Mouse (Mus musculus) testis, postnatal 14 days (tissue): ENCODE results near the gene Edn1.
A peak's percentile ranks its signal among the peaks of the same experiment; 100 is the strongest.

Experiments
- DNase-seq: peaks from one replicate; pipeline ENCODE4 v3.0.0; 2021; ENCODE audit warnings: low spot score

Gene Edn1

DNA sequence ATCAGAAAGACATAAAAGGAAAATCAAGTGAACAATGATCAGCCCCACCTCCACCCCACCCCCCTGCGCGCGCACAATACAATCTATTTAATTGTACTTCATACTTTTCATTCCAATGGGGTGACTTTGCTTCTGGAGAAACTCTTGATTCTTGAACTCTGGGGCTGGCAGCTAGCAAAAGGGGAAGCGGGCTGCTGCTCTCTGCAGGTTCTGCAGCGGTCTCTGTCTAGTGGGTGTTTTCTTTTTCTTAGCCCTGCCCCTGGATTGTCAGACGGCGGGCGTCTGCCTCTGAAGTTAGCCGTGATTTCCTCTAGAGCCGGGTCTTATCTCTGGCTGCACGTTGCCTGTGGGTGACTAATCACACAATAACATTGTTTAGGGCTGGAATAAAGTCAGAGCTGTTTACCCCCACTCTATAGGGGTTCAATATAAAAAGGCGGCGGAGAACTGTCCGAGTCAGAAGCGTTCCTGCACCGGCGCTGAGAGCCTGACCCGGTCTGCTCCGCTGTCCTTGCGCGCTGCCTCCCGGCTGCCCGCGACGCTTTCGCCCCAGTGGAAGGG is at the start of gene Edn1:
Edn1 (plus strand) TSS at position 316 of the 561 bp plus-strand sequence.
- DNase-seq: peak; percentile 55

DNA sequence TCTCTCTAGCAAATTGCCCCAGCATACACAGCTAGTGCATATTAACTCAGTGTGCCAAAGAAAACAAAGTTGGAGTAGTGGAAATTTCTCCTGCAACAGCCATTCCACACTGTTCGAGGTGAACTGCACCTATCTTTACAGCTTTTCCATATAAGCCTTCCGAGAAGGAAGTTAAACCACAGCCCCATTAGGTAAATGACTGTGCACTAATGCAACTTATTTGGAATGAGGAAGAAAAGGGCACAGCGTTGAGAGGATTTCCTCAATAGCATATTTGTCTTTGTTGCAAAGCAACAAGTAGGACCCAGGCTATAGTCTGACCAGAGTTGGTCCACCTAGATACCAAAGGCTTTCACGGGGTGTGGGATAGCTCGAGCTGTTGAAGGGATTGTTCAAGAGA is 47.5 kb upstream of the Edn1 start:
- DNase-seq: no peak

DNA sequence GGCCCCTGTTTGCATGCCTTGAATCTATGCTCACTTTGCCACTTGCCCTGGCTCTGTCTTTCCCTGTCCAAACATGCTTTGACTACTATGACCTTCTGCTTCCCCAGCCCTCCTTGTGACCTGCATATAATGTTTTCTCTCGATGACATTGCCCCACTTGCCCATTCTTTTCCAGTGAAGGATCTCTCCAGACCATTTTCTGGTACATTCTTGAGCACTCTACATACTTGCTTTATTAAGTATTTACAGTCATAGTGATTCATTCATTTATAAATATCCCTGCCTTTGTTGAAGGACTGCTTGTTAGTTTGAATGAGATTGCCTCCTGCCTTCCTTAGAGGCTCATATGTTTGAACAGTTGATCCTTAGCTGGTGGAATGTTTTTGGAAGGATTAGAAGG is 46.2 kb upstream of the Edn1 start:
- DNase-seq: no peak

DNA sequence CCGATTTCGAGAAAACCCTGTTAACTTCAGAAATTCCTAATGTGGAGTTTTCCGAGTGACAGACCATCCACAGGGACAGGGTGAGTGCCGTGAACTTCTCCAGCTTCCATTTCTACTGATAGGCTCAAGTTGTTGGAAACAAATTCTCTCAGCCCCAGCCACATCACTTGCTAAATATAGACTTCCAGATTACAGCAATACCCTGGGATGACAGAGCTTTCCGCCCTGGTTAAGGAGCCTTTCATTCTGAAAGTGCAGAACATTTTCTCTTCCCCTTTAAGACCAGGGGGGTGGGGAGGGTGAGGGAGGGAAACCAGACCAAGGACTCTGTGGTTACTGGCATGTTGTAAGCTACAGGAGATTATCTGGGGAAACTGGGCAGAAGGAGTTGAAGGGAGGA is 42.9 kb upstream of the Edn1 start:
- no peak for DNase-seq

DNA sequence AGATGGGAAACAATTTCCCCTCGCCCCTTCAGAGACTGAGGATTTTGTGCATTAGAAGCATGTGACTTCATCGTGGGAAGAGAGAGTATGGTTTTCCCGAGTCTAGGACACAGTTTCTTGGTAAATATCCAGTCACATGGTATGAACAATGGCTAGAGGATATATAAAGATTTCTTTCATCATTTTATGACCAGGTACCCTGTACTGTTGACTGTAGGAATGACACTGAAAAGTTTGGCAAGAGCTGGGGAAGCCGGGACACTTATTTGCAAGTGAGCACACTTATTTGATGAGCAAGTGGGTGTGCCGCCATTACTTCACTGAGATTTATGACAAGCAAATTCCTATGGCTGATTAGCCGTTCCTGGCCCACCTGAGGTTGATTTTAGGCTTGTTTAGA is 40.6 kb upstream of the Edn1 start:
- DNase-seq: no peak

DNA sequence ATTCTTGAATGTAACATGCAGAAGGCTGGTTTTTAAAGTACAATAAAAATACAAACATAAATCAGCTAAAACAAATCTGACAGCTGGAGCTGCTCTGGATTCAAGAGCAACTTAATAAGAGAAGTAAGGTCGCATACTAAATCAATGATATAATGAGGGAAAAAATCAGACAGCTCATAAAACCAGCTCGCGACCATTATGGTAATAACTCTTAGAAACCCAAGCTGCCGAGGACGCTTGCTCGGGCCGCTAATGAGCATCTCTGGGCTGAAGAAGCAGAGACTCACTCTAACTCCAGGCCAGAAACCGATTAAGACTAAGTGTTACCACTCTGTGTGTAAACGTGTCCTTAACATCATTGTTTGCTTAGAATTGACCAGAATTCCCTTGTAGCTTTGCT is 31.2 kb upstream of the Edn1 start:
- no peak for DNase-seq

DNA sequence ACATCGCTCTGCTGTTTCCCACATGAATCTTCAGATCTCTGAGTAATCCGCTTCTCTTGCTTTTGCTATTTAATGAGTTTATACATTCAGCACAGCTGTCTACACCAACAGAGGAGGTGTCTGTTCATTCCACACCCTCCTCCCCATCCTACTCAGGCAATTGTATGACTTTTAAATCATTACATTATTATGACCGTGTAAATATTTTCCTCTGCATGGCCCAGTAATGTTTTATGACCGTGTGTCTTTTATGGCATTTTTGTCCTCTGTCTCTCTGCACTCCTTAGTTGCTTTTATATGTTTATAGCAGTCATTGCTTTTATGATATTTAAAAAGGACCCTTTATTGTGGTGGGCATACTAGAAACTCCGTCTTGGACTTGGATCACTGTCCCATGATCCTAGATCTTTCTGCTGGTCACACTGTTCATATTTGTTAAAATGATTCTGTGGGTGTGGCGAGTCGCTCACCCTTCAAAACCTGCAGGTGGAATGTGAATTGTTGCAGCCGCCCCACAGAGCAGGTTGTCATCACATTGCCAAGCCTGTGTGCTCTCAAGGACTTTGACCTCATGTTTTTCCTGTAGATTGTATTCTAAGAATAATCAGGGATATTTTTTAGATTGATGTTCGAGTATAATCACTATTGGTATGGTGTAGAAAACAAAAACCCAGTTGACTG is 24.4 kb upstream of the Edn1 start:
- no peak for DNase-seq

DNA sequence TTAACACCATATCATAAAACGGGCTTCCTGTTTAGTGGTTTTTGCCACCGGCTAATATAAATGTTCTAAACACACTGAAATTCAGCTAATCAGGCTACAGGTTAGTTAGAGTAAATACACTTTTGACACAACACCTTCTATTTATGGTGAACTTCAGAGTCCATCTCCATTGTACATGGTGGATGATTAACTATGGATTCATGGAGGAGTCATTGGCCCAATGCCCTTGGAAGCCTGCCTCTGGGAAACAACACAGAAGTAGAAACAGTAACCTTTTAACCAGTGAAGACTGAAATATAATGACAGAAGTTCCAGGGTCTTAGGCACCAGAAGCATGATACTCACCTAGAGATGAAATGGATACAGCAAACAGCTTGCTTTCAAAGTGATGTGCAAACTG is 23.5 kb upstream of the Edn1 start:
- no peak for DNase-seq

DNA sequence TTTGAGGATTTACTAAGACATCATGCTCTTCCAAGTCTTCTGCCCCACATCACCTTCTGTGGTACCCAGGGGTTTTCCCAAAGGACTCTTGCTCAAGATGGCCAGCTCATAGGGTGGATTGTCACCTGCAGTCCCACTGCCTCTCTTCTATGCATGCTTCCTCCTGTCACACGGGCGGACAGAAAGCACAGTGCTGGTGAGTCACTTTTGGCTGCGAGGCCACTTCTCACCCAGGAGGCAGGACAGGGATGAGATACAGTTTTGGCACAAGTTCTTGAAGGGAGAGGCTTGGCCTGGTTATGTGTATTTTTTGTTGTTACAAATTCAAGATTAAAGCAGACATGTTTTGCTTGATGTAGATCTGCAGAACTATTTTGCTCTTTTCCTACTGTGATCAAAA is 15.4 kb upstream of the Edn1 start:
- no peak for DNase-seq

DNA sequence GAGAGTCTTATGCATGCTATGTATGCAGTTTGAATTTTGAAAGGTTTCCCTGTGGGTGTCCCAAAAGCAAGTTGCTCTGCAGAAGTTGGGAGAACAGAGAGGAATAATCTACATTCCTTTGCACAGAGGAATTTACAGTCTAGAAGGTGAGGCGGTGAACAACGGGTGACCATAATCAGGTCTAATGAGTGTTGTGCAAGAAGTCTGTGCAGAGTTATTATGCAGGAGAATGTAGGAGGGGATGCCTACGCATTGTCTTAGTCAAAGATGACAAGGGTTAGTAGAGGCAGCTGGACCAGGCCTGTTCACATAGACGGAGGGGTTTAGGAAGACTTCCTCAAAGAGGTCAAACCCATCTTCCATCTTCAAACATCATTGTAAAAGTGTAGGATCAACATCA is 14.5 kb upstream of the Edn1 start:
- DNase-seq: no peak

DNA sequence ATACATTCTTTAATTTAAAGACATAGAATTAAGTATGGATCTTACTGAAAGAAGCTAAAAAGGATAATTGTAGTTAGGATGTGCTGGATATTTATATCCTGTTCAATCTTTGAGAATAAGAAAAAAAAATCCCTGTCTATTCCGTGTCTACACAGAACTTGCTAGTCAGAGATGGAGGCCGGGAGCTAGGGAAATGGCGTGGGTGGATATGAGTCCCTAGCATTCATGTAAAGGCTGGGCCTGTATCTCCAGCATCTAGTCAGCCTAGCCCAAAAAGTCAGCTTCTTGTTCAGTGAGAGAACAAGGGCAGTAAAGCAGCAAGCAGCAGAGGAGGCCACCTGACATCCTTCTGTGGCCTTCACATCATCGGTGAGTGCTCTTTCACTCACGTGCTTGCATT is 8.7 kb upstream of the Edn1 start:
- DNase-seq: no peak

DNA sequence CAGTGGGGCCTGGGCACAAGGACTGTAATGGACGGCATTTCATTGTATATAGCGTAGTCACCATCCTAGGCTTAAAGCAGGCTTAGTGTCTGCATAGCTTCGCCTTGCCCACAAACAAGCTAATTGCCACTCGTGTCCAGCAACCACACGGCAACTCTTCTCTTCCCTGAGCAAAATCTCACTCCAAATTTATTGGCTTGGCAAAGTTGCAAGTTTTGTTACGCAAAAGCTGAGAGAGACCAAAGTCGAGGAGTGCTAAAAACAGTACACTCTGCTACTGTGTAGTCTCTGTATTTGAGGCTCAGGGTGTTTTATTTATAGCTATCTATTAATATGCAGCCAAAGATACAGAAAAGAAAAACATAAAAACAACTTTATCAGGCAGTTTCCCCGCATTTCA is 3.0 kb upstream of the Edn1 start:
- DNase-seq: peak; percentile 48

DNA sequence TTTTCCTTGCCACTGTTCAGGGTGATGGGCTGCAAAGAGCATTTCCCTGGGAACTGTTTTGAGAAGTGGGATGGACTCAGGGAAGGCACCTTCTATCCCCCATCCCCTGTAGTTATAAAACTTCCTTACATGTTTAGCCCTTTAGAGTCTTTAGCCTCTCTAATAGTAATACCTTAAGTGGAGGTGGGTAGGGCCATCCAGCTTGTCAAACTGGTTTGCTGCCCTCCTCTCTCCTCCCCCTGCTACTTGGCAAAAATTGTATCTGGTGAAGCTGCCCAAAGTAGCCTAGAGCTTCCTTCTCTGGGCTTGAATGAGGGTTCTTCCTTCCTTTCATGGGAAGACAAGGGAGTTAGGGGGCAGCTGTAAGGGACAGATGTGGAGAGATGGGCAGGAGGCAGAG is 2.5 kb upstream of the Edn1 start:
- no peak for DNase-seq

DNA sequence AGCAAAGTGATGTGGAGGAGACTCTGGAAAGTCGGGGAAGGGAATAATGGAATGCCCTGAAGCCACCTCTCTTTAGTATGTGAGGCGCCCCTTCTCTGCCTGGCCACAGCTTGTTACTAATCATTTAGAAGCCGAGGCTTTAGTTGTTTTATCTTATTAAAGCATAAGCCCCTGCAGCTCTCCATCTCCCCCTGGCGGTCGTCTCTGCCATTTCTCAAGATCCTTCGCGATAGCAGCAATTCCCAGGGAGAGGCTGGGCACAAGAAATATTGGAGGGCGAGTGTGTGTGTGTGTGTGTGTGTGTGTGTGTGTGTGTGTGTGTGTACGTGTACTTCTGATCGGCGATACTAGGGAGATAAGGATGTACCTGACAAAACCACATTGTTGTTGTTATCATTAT is 709 bp upstream of the Edn1 start:
- DNase-seq: peak; percentile 66

DNA sequence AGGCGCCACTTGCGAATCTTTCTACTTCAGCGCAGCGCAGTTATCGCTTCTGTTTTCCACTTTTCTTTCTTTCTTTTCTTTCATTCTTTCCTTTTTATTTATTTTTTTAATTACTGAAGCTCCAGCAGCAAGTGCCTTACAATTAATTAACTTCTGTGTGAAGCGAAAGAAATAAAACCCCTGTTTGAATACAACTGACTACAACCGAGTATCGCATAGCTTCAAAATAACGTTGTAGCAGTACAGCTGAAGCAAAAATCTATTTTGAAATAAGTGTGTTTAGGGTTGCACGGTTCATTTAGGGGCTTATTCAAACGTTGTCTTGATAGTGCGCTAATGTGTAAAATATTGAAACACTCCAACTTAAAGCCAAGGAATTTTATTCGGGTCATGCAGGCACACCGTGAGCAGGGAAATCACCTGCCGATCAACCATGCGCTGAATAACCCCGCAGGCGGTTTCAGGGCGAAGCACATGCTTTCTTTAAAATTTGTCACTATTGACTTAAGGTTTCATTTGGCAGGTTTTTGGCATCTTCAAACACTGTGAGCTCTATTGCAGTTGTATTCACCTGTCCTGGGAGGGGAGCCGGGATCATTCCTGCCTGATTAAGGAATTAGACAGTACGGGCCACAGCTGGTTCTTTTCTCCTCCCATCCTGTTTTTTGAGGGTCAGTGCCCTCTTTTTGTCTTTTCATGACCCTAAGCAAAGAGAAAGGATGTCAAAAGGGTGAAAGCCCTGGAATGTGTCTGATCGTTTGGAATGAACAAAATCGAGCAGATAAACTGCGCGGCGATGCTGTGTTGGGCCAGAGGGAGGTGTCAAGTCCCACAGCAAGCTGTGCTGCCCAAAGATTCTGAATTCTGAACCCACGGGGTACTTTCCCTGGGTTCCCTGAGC is 935 bp downstream of the Edn1 start:
- no peak for DNase-seq

DNA sequence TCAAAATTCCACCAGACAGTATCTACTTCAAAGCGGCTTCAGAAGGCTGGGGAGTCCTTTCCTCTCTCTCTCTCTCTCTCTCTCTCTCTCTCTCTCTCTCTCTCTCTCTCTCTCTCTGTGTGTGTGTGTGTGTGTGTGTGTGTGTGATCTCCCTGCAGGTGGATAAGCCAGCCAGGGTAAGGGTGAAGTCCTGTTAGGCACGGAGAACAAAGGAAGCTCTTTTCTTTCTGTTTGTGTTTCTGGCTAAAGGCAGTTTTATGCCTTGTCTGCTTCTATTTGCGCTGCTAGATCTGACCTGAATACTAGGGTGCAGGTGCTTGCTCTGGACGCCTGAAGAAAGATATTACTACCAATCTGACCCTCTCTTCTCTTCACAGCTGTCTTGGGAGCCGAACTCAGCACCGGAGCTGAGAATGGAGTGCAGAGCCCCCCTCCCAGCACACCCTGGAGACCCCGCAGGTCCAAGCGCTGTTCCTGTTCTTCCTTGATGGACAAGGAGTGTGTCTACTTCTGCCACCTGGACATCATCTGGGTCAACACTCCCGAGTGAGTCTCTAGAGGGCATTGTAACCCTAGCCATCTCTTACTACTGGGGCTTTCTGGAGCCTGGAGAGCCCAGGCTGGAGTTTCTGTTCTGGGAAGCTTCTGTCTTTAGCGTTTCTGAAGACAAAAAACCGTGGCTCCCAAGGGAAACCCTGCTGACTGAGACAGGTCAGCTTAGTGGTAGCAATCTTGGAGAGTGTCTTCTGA is 2.1 kb downstream of the Edn1 start:
- DNase-seq: no peak

DNA sequence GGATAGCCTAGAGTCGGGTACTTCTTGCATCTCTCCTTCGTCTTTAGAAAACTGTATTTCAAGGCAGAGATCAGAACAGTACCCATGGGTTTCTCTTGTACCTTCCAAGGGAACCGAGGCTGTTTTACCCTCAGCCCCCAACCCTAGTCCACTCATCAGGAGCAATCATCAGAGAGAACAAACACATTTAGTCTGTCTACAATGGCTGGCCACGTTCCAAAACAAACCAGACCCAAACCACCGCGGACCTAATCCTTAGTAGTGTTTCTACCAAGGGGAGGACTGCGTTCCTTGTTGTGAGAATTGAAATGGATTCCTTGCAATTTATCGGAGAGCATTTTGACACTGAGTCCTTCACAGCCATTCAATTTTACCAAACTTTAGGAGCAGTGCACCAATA is 2.9 kb downstream of the Edn1 start:
- no peak for DNase-seq

DNA sequence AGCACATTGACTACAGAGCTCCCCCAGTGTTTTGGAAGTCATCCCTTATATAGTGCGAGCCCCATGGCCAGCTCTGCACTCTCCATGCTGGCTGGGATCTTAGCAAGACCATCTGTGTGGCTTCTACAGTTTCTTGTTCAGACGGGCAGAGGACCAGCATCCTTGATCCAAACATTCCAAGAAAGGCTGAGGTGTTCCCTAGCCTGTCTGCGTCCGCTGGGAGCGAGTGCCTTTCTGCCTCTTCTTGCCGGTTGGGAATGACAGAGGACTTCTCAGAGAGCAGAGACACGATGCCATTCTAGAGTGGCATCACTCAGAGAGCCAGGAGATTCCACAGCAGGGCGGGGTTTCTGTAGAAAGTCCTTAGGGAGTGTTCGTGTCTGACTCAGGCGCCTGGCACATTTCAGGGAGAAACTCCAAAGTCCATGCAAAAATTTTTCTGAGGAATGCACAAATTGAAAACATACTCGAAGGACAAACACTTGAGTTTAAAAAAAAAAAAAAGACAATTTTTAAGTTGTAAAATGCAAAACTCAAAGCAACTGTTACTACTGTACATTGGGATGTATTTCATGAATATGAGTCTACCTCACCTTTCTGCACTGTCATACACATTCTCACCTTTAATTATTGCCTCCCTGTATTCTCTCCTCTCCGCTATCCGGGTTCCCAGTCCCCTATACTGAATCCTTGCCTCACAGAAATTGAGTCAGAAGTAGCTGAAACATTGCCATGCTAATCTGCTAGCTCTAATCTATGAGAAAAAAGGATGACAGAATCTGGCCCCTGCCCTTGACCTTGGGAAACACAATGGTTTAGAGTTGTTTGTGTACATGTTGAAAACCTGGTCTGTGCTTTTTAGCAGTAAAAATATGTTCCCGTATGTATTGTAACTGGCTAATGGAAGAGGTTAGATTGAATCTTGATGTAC is 5.9 kb downstream of the Edn1 start:
- no peak for DNase-seq

DNA sequence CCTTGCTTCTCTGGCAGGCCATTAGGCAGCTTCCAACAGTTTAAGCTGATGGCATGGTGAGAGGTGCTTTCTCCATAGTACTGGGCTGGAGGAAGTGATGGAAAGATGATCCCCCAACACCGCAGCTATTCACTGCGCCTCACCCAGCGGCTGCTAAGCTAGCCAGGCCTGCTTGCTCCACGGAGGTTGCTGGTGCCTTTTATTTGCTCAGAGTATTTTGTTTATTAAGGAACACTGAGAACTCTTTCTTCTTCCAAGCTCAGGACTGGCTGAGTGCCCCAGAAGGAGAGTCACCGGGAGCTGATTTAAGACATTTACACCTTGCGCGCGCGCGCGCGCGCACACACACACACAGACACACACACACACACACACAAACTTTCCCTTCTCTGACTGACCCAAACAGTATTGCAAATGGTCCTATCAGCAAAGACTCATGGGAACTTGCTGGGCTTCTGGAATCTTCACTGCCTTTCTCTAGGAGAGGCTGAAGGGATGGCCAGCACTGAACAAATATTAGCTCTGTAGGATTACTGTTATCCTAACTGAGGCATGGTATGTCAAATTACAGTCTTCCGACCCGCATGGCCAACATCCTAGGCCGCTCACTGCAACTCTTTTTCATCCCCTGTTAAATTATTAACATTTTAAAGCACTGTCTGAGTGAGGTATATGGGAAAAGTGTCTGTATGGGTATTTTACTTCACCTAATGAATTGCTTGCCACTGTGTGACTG is 7.3 kb downstream of the Edn1 start:
- no peak for DNase-seq

DNA sequence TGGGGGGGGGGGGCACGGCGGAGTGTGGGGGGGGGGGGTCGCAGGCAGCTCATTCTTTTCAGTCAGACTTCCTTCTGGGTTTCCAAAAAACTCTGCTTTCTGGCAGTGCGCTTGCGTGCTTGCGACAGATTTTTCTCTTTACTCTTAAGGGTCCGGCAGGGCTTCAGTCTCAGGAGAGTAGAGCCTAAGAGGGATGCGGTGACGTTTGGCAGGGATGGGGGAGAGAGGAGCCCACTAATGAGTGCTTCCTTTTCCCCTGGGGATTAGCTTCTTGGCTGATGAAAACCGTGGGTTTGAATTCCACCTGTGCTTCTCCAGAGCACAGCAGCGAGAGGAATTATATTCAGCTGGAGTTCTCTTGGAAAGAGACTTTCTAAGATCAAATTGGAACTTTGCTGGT is 8.5 kb downstream of the Edn1 start:
- DNase-seq: no peak

DNA sequence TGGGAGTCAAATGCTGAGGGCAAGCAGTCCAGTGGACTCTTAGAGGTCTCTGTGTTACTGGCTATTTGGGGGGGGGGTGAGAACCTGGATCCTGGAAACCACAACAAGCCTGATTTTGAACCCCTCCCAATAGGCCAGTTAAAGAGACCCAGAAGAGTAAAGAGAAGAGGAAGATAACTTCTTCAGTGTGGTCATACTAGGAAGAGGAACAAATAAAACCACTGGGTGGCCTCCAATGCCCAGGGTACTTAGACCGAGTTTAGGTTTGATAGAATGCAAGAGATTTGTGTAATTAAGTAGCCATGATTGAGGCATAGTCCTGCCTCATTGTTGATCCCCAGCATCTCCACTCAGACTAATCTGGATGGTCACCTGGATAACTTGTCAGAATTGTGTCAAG is 14.4 kb downstream of the Edn1 start:
- DNase-seq: no peak
